Mouse (Mus musculus): Measurements from ENCODE around the gene Ppp1r15b.

DNA sequence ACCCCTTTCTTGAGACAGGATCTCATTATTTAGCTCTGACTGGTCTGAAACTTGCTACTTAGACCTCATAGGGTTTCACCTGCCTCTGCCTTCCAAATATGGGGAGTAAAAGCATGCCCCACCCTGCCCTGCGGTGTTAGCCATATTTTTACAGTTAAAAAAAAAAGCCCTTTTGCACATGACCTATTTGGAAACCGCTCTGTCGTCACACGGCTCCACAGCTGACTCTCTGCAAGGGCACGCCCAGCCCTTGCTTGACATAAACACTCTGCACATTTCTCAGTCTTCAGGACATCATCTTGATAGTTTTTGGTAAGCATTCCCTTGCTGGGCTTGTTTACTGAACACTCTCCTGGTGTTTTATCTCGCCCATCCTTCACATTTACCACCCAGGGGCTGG is 44.2 kb downstream of the Ppp1r15b start:
- TF ChIP-seq HCFC1 (IDR thresholded peaks at IDR 0.05; ENCODE audit: borderline replicate concordance, insufficient read depth, low read length): no peak
- no peak for TF ChIP-seq ZNF384 (IDR thresholded peaks at IDR 0.05; ENCODE audit: low read depth, low read length)
